Mouse (Mus musculus) kidney, embryonic 15.5 days (tissue): ENCODE measurements at regions not wholly inside any gene's neighbourhood (a gene's known extent, or its start where the extent isn't known, plus 50 kb on each side); places are given as distances from the start of the nearest gene placed in this dataset.

Experiments
- ATAC-seq: fragments of 200-750 bp; cut with Nextera tagmentation; replicated peaks from 2 replicates; pipeline ENCODE4 v1.8.0; 2017; ENCODE audit warnings: moderate TSS enrichment; ENCODE audit not compliant: low FRiP score
- H3K27ac ChIP-seq: fragments of 300-500 bp; sonication (generic); 2 replicates; pipeline ENCODE4 v1.5.1; 2015; ENCODE audit warnings: mild to moderate bottlenecking, inconsistent platforms
- H3K27me3 ChIP-seq: fragments of 300-500 bp; sonication (generic); 2 replicates; pipeline ENCODE4 v1.6.1; 2015; ENCODE audit warnings: inconsistent platforms
- H3K36me3 ChIP-seq: fragments of 300-500 bp; sonication (generic); 2 replicates; pipeline ENCODE4 v1.6.1; 2015; ENCODE audit warnings: inconsistent platforms
- H3K4me1 ChIP-seq: fragments of 300-500 bp; sonication (generic); 2 replicates; pipeline ENCODE4 v1.6.1; 2015; ENCODE audit warnings: inconsistent platforms
- H3K4me2 ChIP-seq: fragments of 300-500 bp; sonication (generic); 2 replicates; pipeline ENCODE4 v1.6.1; 2015; ENCODE audit warnings: moderate library complexity, mild to moderate bottlenecking, inconsistent platforms
- H3K4me3 ChIP-seq: fragments of 300-500 bp; sonication (generic); replicated peaks from 2 replicates; pipeline ENCODE4 v1.5.1; 2015; ENCODE audit warnings: mild to moderate bottlenecking, inconsistent platforms
- H3K9ac ChIP-seq: fragments of 300-500 bp; sonication (generic); 2 replicates; pipeline ENCODE4 v1.6.1; 2015; ENCODE audit warnings: mild to moderate bottlenecking, inconsistent platforms
- H3K9me3 ChIP-seq: fragments of 300-500 bp; sonication (generic); replicated peaks from 2 replicates; pipeline ENCODE4 v1.6.1; 2016; ENCODE audit warnings: inconsistent platforms
- WGBS: fragments of 180-500 bp; shearing (Covaris S2); methylation state at CpG from one replicate; pipeline ENCODE4 v1.1.7; 2015; ENCODE audit warnings: mixed read lengths; 5-methylcytosine and 5-hydroxymethylcytosine counted together

- no peak overlapping the region for H3K27ac ChIP-seq
- no peaks in the 10 kb centered on the region for H3K36me3 ChIP-seq
- no peak overlapping the region for H3K4me2 ChIP-seq
- no peak for ATAC-seq
- no peaks in the 10 kb centered on the region for H3K9me3 ChIP-seq
- 91% methylated on average over 2 of the region's 2 CpGs for WGBS
- H3K4me3 ChIP-seq, result no peak overlapping the region
- H3K9ac ChIP-seq, result no peak overlapping the region
- H3K4me1 ChIP-seq, result no peaks in the 10 kb centered on the region
- H3K27me3 ChIP-seq, result no peaks in the 10 kb centered on the region
These were observed 863.8 kb downstream of the Nap1l3 start for GRCm38 (mm10) chrX:121533360-121533759.

- H3K9me3 ChIP-seq, result no peaks in the 10 kb centered on the region
- no peaks in the 10 kb centered on the region for H3K36me3 ChIP-seq
- no peak overlapping the region for H3K27ac ChIP-seq
- H3K4me3 ChIP-seq, result no peak overlapping the region
- no peaks in the 10 kb centered on the region for H3K4me1 ChIP-seq
- H3K27me3 ChIP-seq, result no peaks in the 10 kb centered on the region
- no peak overlapping the region for H3K9ac ChIP-seq
- ATAC-seq, result no peak
- H3K4me2 ChIP-seq, result no peak overlapping the region
These were observed 877.4 kb downstream of the Nap1l3 start for GRCm38 (mm10) chrX:121519830-121520229.

GRCm38 (mm10) chrX:121497727-121498126 lies 899.5 kb downstream of the Nap1l3 start:
- 30% methylated on average over 2 of the region's 2 CpGs for WGBS
- no peak overlapping the region for H3K4me3 ChIP-seq
- no peak overlapping the region for H3K9ac ChIP-seq
- H3K27ac ChIP-seq, result no peak overlapping the region
- no peaks in the 10 kb centered on the region for H3K4me1 ChIP-seq
- H3K9me3 ChIP-seq, result no peaks in the 10 kb centered on the region
- H3K36me3 ChIP-seq, result no peaks in the 10 kb centered on the region
- H3K27me3 ChIP-seq, result no peaks in the 10 kb centered on the region
- no peak overlapping the region for H3K4me2 ChIP-seq
- ATAC-seq, result no peak

- Histone ChIP-seq H3K4me3 (no peak overlapping the region), H3K27me3 (no peaks in the 10 kb centered on the region), H3K9me3 (no peaks in the 10 kb centered on the region), H3K4me1 (no peaks in the 10 kb centered on the region), H3K4me2 (no peak overlapping the region), H3K9ac (no peak overlapping the region), H3K36me3 (no peaks in the 10 kb centered on the region), H3K27ac (no peak overlapping the region)
- ATAC-seq, result no peak
These were observed 900.0 kb downstream of the Nap1l3 start for GRCm38 (mm10) chrX:121497219-121497618.

GRCm38 (mm10) chrX:121479402-121479989 lies 917.7 kb downstream of the Nap1l3 start:
- H3K9me3 ChIP-seq, result no peaks in the 10 kb centered on the region
- no peaks in the 10 kb centered on the region for H3K36me3 ChIP-seq
- H3K4me3 ChIP-seq, result peak overlapping the region; percentile 7; the same call in 1 of the 2 replicates
- H3K27ac ChIP-seq, result no peak overlapping the region
- H3K4me1 ChIP-seq, result no peaks in the 10 kb centered on the region
- ATAC-seq, result peak; percentile 85
- no peaks in the 10 kb centered on the region for H3K27me3 ChIP-seq
- H3K4me2 ChIP-seq, result peak overlapping the region; percentile 40; the same call in 1 of the 2 replicates
- no peak overlapping the region for H3K9ac ChIP-seq
- 16% methylated on average over 4 of the region's 4 CpGs for WGBS

- ATAC-seq, result no peak
- H3K9me3 ChIP-seq, result no peaks in the 10 kb centered on the region
- H3K4me1 ChIP-seq, result no peaks in the 10 kb centered on the region
- H3K27ac ChIP-seq, result no peak overlapping the region
- no peaks in the 10 kb centered on the region for H3K36me3 ChIP-seq
- 82% methylated on average over 6 of the region's 6 CpGs for WGBS
- no peak overlapping the region for H3K4me3 ChIP-seq
- H3K4me2 ChIP-seq, result no peak overlapping the region
- H3K27me3 ChIP-seq, result no peaks in the 10 kb centered on the region
- no peak overlapping the region for H3K9ac ChIP-seq
These were observed 968.1 kb downstream of the Nap1l3 start for GRCm38 (mm10) chrX:121429078-121429477.
